Mouse (Mus musculus) forebrain, embryonic 16.5 days (tissue): ENCODE measurements around the gene Sept5. TPM values are rescaled to one million over a fixed set of nuclear protein-coding genes. Genes with fewer than 3 reads are reported as not detected.

Experiments used
- ATAC-seq: fragments of 200-750 bp; cut with Nextera tagmentation; 2 replicates; pipeline ENCODE4 v1.8.0; 2017; ENCODE audit warnings: mild to moderate bottlenecking, moderate library complexity
- H3K27ac ChIP-seq: fragments of 300-500 bp; sonication (generic); 2 replicates; pipeline ENCODE4 v1.5.1; 2014; ENCODE audit warnings: low read length, control low read depth
- H3K27me3 ChIP-seq: fragments of 300-500 bp; sonication (generic); replicated peaks from 2 replicates; pipeline ENCODE4 v1.6.1; 2014; ENCODE audit warnings: low read length; ENCODE audit not compliant: control insufficient read depth, insufficient read depth
- H3K36me3 ChIP-seq: fragments of 300-500 bp; sonication (generic); 2 replicates; pipeline ENCODE4 v1.6.1; 2014; ENCODE audit not compliant: control insufficient read depth, insufficient read depth
- H3K4me1 ChIP-seq: fragments of 300-500 bp; sonication (generic); replicated peaks from 2 replicates; pipeline ENCODE4 v1.6.1; 2014; ENCODE audit warnings: low read length; ENCODE audit not compliant: control insufficient read depth, insufficient read depth
- H3K4me2 ChIP-seq: fragments of 300-500 bp; sonication (generic); 2 replicates; pipeline ENCODE4 v1.6.1; 2014; ENCODE audit warnings: mild to moderate bottlenecking, low read length, control low read depth
- H3K4me3 ChIP-seq: fragments of 300-500 bp; sonication (generic); replicated peaks from 2 replicates; pipeline ENCODE4 v1.5.1; 2014; ENCODE audit warnings: mild to moderate bottlenecking, low read length, control low read depth
- H3K9ac ChIP-seq: fragments of 300-500 bp; sonication (generic); replicated peaks from 2 replicates; pipeline ENCODE4 v1.6.1; 2014; ENCODE audit warnings: low read depth, low read length, control low read depth
- H3K9me3 ChIP-seq: fragments of 300-500 bp; sonication (generic); 2 replicates; pipeline ENCODE4 v1.6.1; 2016; ENCODE audit warnings: low read length; ENCODE audit not compliant: control insufficient read depth
- WGBS: fragments of 180-500 bp; shearing (Covaris S2); extraction: QIAGEN DNeasy Blood & Tissue Kit; methylation state at CpG from one replicate; pipeline ENCODE4 v1.1.7; 2014; 5-methylcytosine and 5-hydroxymethylcytosine counted together
- polyA plus RNA-seq: library from polyadenylated mRNA; unstranded; fragments of >200 nt; fragmentation: Nextera tagmentation; extraction: Ambion mirVana; gene quantifications from 2 replicates; pipeline ENCODE4 v1.2.1, GENCODE M21; 2015

Sept5 gene
- polyA plus RNA-seq, 1 experiment from 2014 or later = 228 TPM

GRCm38 (mm10) chr16:18627163-18627562, 2.6 kb downstream of the Sept5 start:
- Histone ChIP-seq H3K36me3 (peaks cover 16% of the 10 kb centered on the region), H3K4me2 (peak overlapping the region; percentile 71), H3K9me3 (no peaks in the 10 kb centered on the region), H3K27ac (no peak overlapping the region), H3K27me3 (peaks cover 37% of the 10 kb centered on the region), H3K4me3 (peak overlapping the region; percentile 60), H3K4me1 (peaks cover 41% of the 10 kb centered on the region), H3K9ac (no peak overlapping the region)
- 42% methylated on average over 3 of the region's 3 CpGs for WGBS
- no peak for ATAC-seq

- Histone ChIP-seq H3K9ac (peak within 1 kb of the TSS; percentile 64), H3K27me3 (peaks cover 45% of the 10 kb centered on the region), H3K9me3 (no peaks in the 10 kb centered on the region), H3K4me3 (peak within 1 kb of the TSS; percentile 60), H3K4me1 (peaks cover 44% of the 10 kb centered on the region), H3K27ac (no peak within 1 kb of the TSS), H3K36me3 (peaks cover 20% of the 10 kb centered on the region), H3K4me2 (peak within 1 kb of the TSS; percentile 71)
- peak; percentile 29 for ATAC-seq
- under 1% methylated on average over 65 of the region's 65 CpGs for whole genome bisulfite sequencing
These were observed 3.3 kb downstream of the Sept5 start, which contains the start of gene Gm49601 for GRCm38 (mm10) chr16:18626376-18626878. Gene Gm49601 (minus strand): TSS chr16:18626427.

- H3K27ac ChIP-seq = no peak overlapping the region
- H3K4me2 ChIP-seq = peak overlapping the region; percentile 71
- 15% methylated on average over 26 of the region's 26 CpGs for WGBS
- H3K4me1 ChIP-seq = peaks cover 50% of the 10 kb centered on the region
- H3K9ac ChIP-seq = peak overlapping the region; percentile 64
- ATAC-seq = peak; percentile 1; the same call in 1 of the 2 replicates
- H3K9me3 ChIP-seq = no peaks in the 10 kb centered on the region
- peaks cover 20% of the 10 kb centered on the region for H3K36me3 ChIP-seq
- peaks cover 51% of the 10 kb centered on the region for H3K27me3 ChIP-seq
- peak overlapping the region; percentile 60 for H3K4me3 ChIP-seq
These were observed 3.9 kb downstream of the Sept5 start for GRCm38 (mm10) chr16:18625791-18626311.

GRCm38 (mm10) chr16:18625097-18625496, 4.7 kb downstream of the Sept5 start:
- WGBS = 54% methylated on average over 14 of the region's 14 CpGs
- ATAC-seq = no peak
- Histone ChIP-seq H3K9me3 (no peaks in the 10 kb centered on the region), H3K27me3 (peaks cover 57% of the 10 kb centered on the region), H3K9ac (no peak overlapping the region), H3K36me3 (peaks cover 20% of the 10 kb centered on the region), H3K4me2 (no peak overlapping the region), H3K4me3 (no peak overlapping the region), H3K27ac (no peak overlapping the region), H3K4me1 (peaks cover 51% of the 10 kb centered on the region)

- H3K4me2 ChIP-seq = no peak overlapping the region
- H3K27ac ChIP-seq = no peak overlapping the region
- no peak overlapping the region for H3K4me3 ChIP-seq
- peaks cover 49% of the 10 kb centered on the region for H3K4me1 ChIP-seq
- peaks cover 61% of the 10 kb centered on the region for H3K27me3 ChIP-seq
- H3K9ac ChIP-seq = no peak overlapping the region
- peaks cover 20% of the 10 kb centered on the region for H3K36me3 ChIP-seq
- ATAC-seq = no peak
- H3K9me3 ChIP-seq = no peaks in the 10 kb centered on the region
- WGBS = 37% methylated on average over 15 of the region's 15 CpGs
These were observed 5.1 kb downstream of the Sept5 start for GRCm38 (mm10) chr16:18624641-18625040.

GRCm38 (mm10) chr16:18623751-18624540, 5.8 kb downstream of the Sept5 start:
- H3K36me3 ChIP-seq = peaks cover 20% of the 10 kb centered on the region
- H3K27me3 ChIP-seq = peaks cover 68% of the 10 kb centered on the region
- no peak for ATAC-seq
- H3K9ac ChIP-seq = no peak overlapping the region
- no peak overlapping the region for H3K4me2 ChIP-seq
- peaks cover 49% of the 10 kb centered on the region for H3K4me1 ChIP-seq
- H3K27ac ChIP-seq = no peak overlapping the region
- H3K9me3 ChIP-seq = no peaks in the 10 kb centered on the region
- no peak overlapping the region for H3K4me3 ChIP-seq
- WGBS = 38% methylated on average over 15 of the region's 15 CpGs

- H3K36me3 ChIP-seq = peaks cover 20% of the 10 kb centered on the region
- H3K9ac ChIP-seq = no peak overlapping the region
- no peaks in the 10 kb centered on the region for H3K9me3 ChIP-seq
- peaks cover 42% of the 10 kb centered on the region for H3K4me1 ChIP-seq
- no peak overlapping the region for H3K4me2 ChIP-seq
- no peak overlapping the region for H3K4me3 ChIP-seq
- no peak overlapping the region for H3K27ac ChIP-seq
- ATAC-seq = no peak
- peaks cover 75% of the 10 kb centered on the region for H3K27me3 ChIP-seq
- WGBS = 40% methylated on average over 29 of the region's 29 CpGs
These were observed 6.6 kb downstream of the Sept5 start for GRCm38 (mm10) chr16:18622916-18623750.

GRCm38 (mm10) chr16:18622019-18622418, 7.7 kb downstream of the Sept5 start, which contains the start of gene Gp1bb:
Gene Gp1bb (minus strand): TSS chr16:18622403.
- WGBS = 17% methylated on average over 17 of the region's 17 CpGs

More at GRCm38 (mm10) chr16:18622019-18622418, 7.7 kb downstream of the Sept5 start, which contains the start of gene Gp1bb:
- Histone ChIP-seq H3K27me3 (peaks cover 75% of the 10 kb centered on the region), H3K4me1 (peaks cover 36% of the 10 kb centered on the region), H3K36me3 (peaks cover 20% of the 10 kb centered on the region), H3K9me3 (no peaks in the 10 kb centered on the region), H3K9ac (peak within 1 kb of the TSS; percentile 37; the same call in 1 of the 2 replicates), H3K27ac (no peak within 1 kb of the TSS), H3K4me2 (peak within 1 kb of the TSS; percentile 72), H3K4me3 (peak within 1 kb of the TSS; percentile 42)
- no peak for ATAC-seq
